Mouse (Mus musculus) heart, adult 18-20 months (tissue): ENCODE data around the gene Dppa3. TPM values are rescaled to one million over a fixed set of nuclear protein-coding genes. Genes with fewer than 3 reads are reported as not detected.
"Not testable (repeated sequence)": the region's sequence is repeated elsewhere in the genome, so short reads cannot be mapped to it uniquely, and the experiment has no call there.

Experiments
- DNase-seq, 2 experiments: peaks; one replicate each; pipeline ENCODE4 v3.0.0; 2021 to 2022; ENCODE audit warnings: mixed read lengths in 1 of 2
- total RNA-seq, 2 experiments: library from RNA; stranded (reverse); gene quantifications; 2 replicates each; pipeline ENCODE4 v1.2.3; 2021

Dppa3 gene
- total RNA-seq, 2 experiments from 2014 or later = not detected

- DNase-seq = no peak
Observed at GRCm38 (mm10) chr6:122612426-122612825, 13.8 kb upstream of the Dppa3 start.

- no peak for DNase-seq
Observed at GRCm38 (mm10) chr6:122614047-122614446, 12.2 kb upstream of the Dppa3 start.

DNA sequence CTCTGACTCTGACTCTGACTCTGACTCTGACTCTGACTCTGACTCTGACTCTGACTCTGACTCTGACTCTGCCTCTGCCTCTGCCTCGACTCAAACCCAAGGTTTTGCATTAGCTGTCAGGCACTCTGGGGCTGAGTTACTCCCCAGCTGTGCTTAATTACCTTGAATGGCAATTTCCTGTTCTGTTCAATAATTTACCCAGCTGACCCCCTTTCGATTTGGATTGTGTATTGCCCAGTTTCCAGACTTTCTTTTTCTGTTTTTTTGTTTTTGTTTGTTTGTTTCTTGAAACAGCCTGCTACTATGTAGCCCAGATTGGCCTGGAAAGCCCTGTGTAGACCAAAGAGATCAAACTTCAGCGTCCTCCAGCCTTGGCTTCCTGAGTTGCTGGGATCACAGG is 10.2 kb upstream of the Dppa3 start:
- DNase-seq = no peak

GRCm38 (mm10) chr6:122621066-122621465 is 5.1 kb upstream of the Dppa3 start:
- no peak for DNase-seq

DNA sequence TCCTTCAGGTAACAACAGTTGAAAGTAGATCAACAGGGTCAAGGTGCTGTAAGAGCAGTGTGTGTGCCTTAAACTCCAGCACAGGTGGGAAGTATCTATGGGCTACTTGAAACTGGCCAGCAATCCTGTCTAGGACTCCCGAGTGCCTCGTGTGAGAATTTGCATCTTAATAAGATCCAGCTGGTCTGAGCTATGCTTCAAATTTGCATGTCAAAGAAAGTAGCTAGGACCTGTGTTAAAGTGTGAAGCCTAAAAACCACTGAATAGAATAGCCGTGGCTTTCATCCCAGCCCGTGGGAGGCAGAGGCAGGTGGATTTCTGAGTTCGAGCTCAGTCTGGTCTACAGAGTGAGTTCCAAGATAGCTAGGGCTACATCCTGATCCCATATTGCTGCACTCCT is 1.7 kb upstream of the Dppa3 start:
- DNase-seq = no peak

DNA sequence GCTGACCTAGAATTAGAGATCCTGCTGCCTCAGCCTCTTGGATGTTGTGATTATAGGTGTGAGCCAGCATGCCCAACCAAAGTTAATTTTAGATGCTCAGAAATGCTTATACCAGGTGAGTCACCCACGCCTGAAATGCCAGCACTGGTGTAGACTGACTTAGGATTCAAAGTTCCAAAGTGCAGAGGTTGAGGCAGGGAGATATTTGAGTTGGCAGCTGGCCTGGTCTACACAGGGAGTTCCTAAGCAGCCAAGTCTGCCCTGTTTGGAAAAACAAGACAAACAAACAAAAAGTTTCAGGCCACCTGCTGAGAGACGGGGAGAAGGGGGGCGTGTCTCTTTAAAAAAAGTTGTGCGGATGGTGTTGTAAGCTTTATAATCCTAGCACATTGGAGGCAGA is 1.1 kb upstream of the Dppa3 start:
- DNase-seq = no peak

- peak in 1 of 2 experiments; percentile 7 for DNase-seq
Observed at GRCm38 (mm10) chr6:122627469-122628108, 1.4 kb downstream of the Dppa3 start.

DNA sequence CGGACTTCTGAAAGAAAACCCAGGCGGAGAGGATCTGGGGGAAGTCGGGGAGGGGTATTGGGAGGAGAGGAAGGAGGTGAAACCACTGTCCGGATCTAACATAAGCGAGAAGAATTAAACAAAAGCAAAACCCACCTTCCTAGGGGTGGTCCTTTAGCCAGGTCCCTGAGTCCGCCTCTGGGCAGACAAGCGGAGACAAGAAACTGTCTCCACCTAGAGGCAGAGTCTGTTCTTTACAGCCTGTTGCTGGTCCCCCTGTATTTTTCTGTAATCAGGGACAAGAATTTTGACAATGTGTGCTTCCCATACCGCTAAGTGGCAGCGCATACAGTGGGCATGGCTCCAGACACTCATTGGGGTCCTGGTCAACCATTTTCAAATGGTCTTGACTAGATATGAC is 7.2 kb downstream of the Dppa3 start:
- peak; percentile 46 to 56 for DNase-seq

DNA sequence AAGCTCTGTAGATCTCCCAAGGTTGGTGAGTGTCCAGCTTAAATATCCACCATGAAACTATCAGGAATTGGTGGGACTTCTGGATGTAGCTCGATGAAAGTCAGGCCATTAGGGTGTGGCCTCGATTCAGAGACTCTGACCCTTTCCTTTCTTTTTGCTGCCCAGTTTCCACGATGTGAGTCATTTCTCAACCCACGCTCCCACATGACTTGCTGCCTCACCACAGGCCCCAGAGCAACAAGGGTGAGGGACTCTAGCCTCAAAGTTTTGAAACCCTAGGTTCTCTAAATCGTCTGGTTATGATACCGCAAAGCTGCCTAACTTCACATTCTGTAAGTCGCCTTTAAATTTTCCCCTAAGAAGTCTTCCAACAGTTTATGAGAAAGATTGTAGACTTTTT is 9.1 kb downstream of the Dppa3 start:
- DNase-seq = peak in 1 of 2 experiments; percentile 58

DNA sequence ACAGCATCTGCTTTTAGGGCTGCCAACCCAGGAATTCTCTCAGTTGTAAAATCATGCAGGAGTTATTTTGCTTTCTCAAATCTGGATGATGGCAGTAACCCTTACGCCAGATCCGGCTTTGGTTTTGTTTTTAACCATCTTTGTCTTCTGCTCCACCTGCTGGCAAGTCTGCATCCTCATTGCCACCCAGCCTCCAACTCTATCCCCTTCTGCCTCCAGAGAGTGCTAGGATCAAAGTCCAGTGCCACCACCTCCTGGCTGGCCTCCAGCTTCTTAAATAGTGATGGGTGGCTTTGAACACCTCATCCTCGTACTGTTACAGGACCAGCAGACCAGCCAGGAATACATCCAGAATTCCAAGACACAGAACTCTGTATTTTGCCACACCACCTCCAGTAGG is 10.5 kb downstream of the Dppa3 start:
- no peak for DNase-seq

GRCm38 (mm10) chr6:122637566-122637965 is 11.4 kb downstream of the Dppa3 start:
- DNase-seq = not testable (repeated sequence)

- not testable (repeated sequence) for DNase-seq
Observed at GRCm38 (mm10) chr6:122644196-122644595, 18.0 kb downstream of the Dppa3 start.

DNA sequence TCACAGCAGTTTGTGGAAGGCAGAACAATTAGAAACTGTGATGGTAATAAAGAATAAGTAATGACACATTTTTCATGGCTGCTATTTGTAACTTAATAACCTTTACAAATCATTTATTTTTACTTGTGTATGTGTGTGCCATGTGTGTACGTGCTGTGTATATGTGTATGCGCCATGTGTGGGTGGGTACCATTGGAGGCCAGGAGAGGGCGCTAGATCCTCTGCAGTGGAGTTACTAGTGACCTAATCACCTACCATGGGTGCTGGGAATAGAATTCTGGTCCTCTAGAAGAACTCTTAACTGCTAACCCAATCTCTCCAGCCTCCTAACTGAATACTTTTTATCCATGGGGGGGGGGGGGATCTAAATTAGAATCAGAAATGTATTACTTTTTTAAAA is 23.7 kb downstream of the Dppa3 start:
- DNase-seq = no peak

GRCm38 (mm10) chr6:122650398-122650980 is 24.3 kb downstream of the Dppa3 start:
- peak in 1 of 2 experiments; percentile 39 for DNase-seq

GRCm38 (mm10) chr6:122654301-122654700 is 28.1 kb downstream of the Dppa3 start:
- peak; percentile 41 to 75 for DNase-seq

GRCm38 (mm10) chr6:122657630-122658029 is 31.4 kb downstream of the Dppa3 start:
- DNase-seq = peak in 1 of 2 experiments; percentile 48

GRCm38 (mm10) chr6:122659567-122659966 is 33.4 kb downstream of the Dppa3 start:
- no peak for DNase-seq

DNA sequence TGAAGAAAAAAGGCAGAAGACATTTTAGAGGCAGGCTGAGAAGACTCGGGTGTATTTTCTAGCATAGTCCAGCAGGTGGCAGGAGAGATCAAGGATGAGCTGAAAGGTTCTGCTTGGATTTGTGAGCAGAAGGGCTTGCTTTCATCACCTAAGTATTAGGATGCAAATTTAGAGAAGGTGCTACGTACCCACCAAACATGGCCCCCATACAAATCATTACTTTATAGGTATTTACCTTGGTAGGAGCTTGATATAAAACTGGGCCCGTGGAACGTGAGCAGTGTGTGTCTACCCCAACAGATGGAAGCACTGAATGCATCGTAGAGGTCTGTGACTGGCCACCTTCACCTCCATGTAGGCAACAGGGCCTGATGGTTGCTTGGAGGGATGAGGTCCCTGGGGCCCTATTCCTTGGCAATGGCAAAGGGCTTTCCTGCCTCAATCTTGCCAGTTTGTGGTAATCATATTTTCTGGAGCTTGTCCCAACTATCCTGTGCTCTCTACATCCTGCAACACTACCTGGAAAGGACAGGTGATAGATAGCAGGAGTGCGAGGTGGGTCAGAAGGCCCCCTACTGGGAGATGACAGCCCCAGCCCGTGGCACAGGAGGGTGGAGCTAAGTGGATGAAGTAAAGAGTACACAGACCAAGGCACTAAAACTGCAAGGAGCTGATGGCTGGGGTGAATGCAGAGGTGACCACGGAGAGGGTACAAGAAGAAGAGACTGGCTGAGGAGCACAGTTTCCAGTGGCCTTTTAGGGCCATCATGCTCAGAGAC is 34.6 kb downstream of the Dppa3 start:
- peak; percentile 21 to 62 for DNase-seq

DNA sequence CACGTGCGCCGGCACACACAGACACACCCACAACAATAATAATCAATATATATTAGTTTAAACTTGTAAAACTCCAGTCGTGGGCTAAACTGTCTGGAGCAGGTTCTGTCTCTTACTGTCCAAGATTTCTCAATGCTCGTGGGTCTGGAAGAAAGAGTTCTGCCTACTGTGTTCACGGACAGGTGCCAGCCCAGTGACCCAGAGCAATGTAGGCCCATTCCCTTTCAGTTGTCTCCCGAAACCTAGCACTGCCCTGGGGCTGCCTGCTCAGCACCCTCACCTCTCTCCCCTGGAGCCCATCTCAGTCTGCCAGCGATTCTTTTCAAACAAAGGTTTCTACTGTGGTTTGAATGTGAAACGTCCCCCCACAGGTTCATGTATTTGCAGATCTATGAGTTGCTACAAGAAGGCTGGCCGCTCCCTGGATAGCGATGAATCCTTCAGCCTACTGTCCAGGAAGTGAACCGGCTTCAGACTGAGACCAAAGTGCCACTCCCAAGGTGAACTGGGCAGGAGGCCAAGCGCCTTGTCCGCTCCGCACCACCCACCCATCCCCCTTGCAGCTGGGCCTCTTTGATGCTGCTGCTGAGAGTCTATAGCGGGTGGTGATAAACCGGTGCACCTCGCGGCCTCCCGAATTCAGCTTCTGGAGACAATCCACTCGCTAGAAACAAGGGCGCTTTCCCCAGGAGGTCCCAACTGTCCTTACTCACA is 36.5 kb downstream of the Dppa3 start:
- DNase-seq = no peak

- no peak for DNase-seq
Observed at GRCm38 (mm10) chr6:122663596-122664206, 37.5 kb downstream of the Dppa3 start.

DNA sequence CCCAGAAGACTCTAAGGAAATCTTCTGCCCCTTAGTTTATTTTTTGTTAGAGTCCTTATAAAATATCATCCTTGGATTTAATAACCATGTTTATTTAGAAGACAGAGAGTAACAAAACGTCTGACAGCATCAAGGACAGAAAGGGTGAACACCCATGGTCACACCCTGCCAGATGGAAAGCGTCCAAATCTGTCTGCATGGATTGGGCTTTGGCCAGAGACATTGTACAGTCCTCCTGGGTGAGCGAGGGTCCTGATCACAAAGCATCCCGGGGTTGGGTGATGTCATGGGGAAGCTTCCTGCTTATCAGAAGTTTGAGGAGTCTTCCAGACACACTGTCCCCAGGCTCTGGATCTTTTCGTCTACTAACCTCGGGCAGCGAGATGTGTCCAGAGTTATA is 39.7 kb downstream of the Dppa3 start:
- DNase-seq = no peak

- DNase-seq = no peak
Observed at GRCm38 (mm10) chr6:122667715-122668114, 41.5 kb downstream of the Dppa3 start.
